In genomic region chr17:64208152-64208855, GRCm38 (mm10) we compare ENCODE assay signal across 21 mouse cellular contexts.
DNase-seq lines count a peak whose midpoint lies in the region; ATAC-seq lines count a peak whose summit lies in the region.
"Had no signal": no experiment of that assay in that cellular context is flagged by ENCODE, and none has a peak within 500 bp of the region (broad histone marks: within the 10 kb centered on the region; RNA-seq: fewer than 3 reads in every experiment).

No protein-coding gene starts in this region.

- intact Hi-C loops in heart, postnatal 36 days (cut with DNase I): no loop called here

- peaks cover 16% of the 10 kb centered on the region; the same call in 1 of the 2 replicates for H3K4me1 ChIP-seq in heart, embryonic 10.5 days
- no peaks in the 10 kb centered on the region for H3K4me1 ChIP-seq in intestine, embryonic 15.5 days (replicated peaks)
- H3K4me1 ChIP-seq: hindbrain, embryonic 15.5 days had no signal

- no peak overlapping the region for H3K9ac ChIP-seq in intestine, embryonic 15.5 days
- H3K9ac ChIP-seq: embryonic facial prominence, embryonic 15.5 days; hindbrain, embryonic 15.5 days had no signal

- H3K4me3 ChIP-seq in heart, embryonic 10.5 days: no peak overlapping the region
- H3K4me3 ChIP-seq in intestine, embryonic 15.5 days (replicated peaks): no peak overlapping the region
- H3K4me3 ChIP-seq: embryonic facial prominence, embryonic 15.5 days; erythroblast, embryonic 14.5 days; hindbrain, embryonic 15.5 days had no signal

- DNase-seq in heart, embryonic 10.5 days (ENCODE audit: low spot score): peak; percentile 35
- DNase-seq in heart, postnatal 36 days: no peak
- no peak for DNase-seq in adrenal gland, postnatal 25 days
- DNase-seq in cerebellum, adult 18-20 months: no peak
- no peak for DNase-seq in T-cell, adult 2 months (ENCODE audit: low spot score)
- DNase-seq: adrenal gland, adult 2 months; cerebellum, adult 11 months; cerebellum, adult 9-11 months; cerebellum, postnatal 36 days; gastrocnemius, postnatal 10 days; heart, postnatal 10 days; kidney, adult 18-20 months had no signal

- no peaks in the 10 kb centered on the region for H3K27me3 ChIP-seq in heart, embryonic 10.5 days (ENCODE audit: insufficient read depth, poor library complexity, severe bottlenecking)
- H3K27me3 ChIP-seq in intestine, embryonic 15.5 days (replicated peaks): no peaks in the 10 kb centered on the region
- H3K27me3 ChIP-seq: CH12.LX; embryonic facial prominence, embryonic 15.5 days; hindbrain, embryonic 15.5 days; Patski had no signal

- H3K9me3 ChIP-seq in heart, embryonic 10.5 days: no peaks in the 10 kb centered on the region
- H3K9me3 ChIP-seq in intestine, embryonic 15.5 days: no peaks in the 10 kb centered on the region
- H3K9me3 ChIP-seq: embryonic facial prominence, embryonic 15.5 days; hindbrain, embryonic 15.5 days had no signal

- no peak overlapping the region for H3K27ac ChIP-seq in heart, embryonic 10.5 days
- H3K27ac ChIP-seq in intestine, embryonic 15.5 days: no peak overlapping the region
- H3K27ac ChIP-seq: embryonic facial prominence, embryonic 15.5 days; hindbrain, embryonic 15.5 days had no signal

- no peaks in the 10 kb centered on the region for H3K36me3 ChIP-seq in heart, embryonic 10.5 days
- H3K36me3 ChIP-seq in intestine, embryonic 15.5 days: no peaks in the 10 kb centered on the region
- H3K36me3 ChIP-seq: embryonic facial prominence, embryonic 15.5 days; hindbrain, embryonic 15.5 days had no signal

- ATAC-seq in common myeloid progenitor, adult 5-6 weeks (replicated peaks; ENCODE audit: low read depth, poor library complexity, severe bottlenecking): peak; percentile 62
- ATAC-seq in intestine, embryonic 15.5 days: peak; percentile 70
- ATAC-seq in megakaryocyte progenitor cell, adult 5-6 weeks (replicated peaks; ENCODE audit: poor library complexity): peak; percentile 64
- ATAC-seq: forebrain, embryonic 16.5 days; Patski had no signal

- 74% methylated on average over 13 of the region's 13 CpGs for WGBS in heart, embryonic 10.5 days
- 67% methylated on average over 13 of the region's 13 CpGs for WGBS in intestine, embryonic 15.5 days

- no peak overlapping the region for H3K4me2 ChIP-seq in intestine, embryonic 15.5 days (replicated peaks)
- H3K4me2 ChIP-seq: embryonic facial prominence, embryonic 15.5 days; hindbrain, embryonic 15.5 days had no signal
